In the genomic region with DNA sequence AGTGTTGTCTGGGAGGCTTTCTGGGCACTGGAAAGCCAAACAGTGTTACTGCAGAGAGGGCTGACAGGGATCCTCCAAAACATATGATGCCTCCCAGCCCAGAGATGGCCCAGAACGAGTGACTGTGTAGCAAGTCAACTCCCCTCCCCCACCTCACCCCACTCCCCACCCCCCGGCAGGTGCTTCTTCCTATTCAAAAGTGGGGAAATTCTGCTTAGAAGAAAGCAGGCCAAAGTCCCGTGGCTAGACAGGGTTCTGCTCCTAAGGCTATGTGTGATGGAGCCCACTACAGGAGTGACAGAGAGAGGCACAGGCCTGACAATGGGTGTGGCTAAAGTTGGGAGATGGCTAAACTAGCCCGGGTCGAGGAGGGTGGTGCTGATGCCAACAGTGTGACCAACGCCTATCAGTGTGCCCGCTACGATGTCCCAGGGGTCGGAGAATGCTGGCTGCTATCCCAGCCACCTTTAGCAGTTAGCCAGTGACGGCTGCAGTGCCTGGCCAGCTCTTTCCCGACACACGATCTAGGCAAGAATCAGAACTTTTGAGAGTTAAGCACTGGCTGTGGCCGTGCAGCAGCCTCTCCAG, we compare ENCODE assay signal across 12 mouse cellular contexts. TPM values are rescaled to one million over a fixed set of nuclear protein-coding genes. Genes with fewer than 3 reads are reported as not detected.
A peak's percentile ranks its signal among the peaks of the same experiment; 100 is the strongest.
DNase-seq lines count a peak whose midpoint lies in the region; ATAC-seq and TF ChIP-seq lines count a peak whose summit lies in the region.
"Had no signal": no experiment of that assay in that cellular context is flagged by ENCODE, and none has a peak within 500 bp of the region (broad histone marks: within the 10 kb centered on the region; RNA-seq: fewer than 3 reads in every experiment).

No protein-coding gene starts in this region.

- WGBS in heart, adult 2 months: 13% methylated on average over 13 of the region's 13 CpGs
- 67% methylated on average over 13 of the region's 13 CpGs for WGBS in liver, embryonic 13.5 days (ENCODE audit: insufficient replicate concordance)

- peak overlapping the region; percentile 36; the same call in 1 of the 2 replicates for H3K9ac ChIP-seq in heart, adult 2 months (ENCODE audit: low read depth, low read length)
- no peak overlapping the region for H3K9ac ChIP-seq in liver, embryonic 13.5 days
- H3K9ac ChIP-seq: forebrain, embryonic 13.5 days; limb, embryonic 13.5 days; neural tube, embryonic 13.5 days had no signal

- H3K4me3 ChIP-seq in heart, adult 2 months: no peak overlapping the region
- H3K4me3 ChIP-seq in liver, embryonic 13.5 days (replicated peaks): no peak overlapping the region
- H3K4me3 ChIP-seq: forebrain, embryonic 13.5 days; limb, embryonic 13.5 days; megakaryocyte, embryonic 14.5 days; neural tube, embryonic 13.5 days had no signal

- 0 out of 2 replicates have a peak, but pooled peaks have one; percentile 22 for TF ChIP-seq CTCF in heart, adult 2 months (IDR thresholded peaks at IDR 0.05)

- H3K4me2 ChIP-seq in liver, embryonic 13.5 days: no peak overlapping the region
- H3K4me2 ChIP-seq: forebrain, embryonic 13.5 days; limb, embryonic 13.5 days; neural tube, embryonic 13.5 days had no signal

- peak; percentile 68 to 84 for DNase-seq in heart, adult 2 months
- DNase-seq in heart, postnatal 36 days: no peak
- no peak for DNase-seq in liver, embryonic 13.5 days
- DNase-seq in liver: no peak
- peak; percentile 76 to 80 for DNase-seq in heart, adult 9 months (ENCODE audit: low spot score in 2 of 2)
- DNase-seq: right cerebral cortex, postnatal 14 days had no signal

- no peaks in the 10 kb centered on the region for H3K79me2 ChIP-seq in heart, adult 2 months (replicated peaks; ENCODE audit: control insufficient read depth, insufficient read depth, low read length)

- H3K36me3 ChIP-seq in heart, adult 2 months (ENCODE audit: control insufficient read depth, insufficient read depth, low read length): peaks cover 3% of the 10 kb centered on the region; the same call in 1 of the 2 replicates
- peaks cover 22% of the 10 kb centered on the region for H3K36me3 ChIP-seq in liver, embryonic 13.5 days
- H3K36me3 ChIP-seq: limb, embryonic 13.5 days; neural tube, embryonic 13.5 days had no signal

- intact Hi-C loops in heart, adult 2 months (cut with DNase I): loop anchor here (5.0 kb wide), 1 partner anchor 44 kb away; no protein-coding TSS in a partner anchor
- intact Hi-C loops in heart, postnatal 36 days (cut with DNase I): no loop called here

- H3K4me1 ChIP-seq in heart, adult 2 months (ENCODE audit: control insufficient read depth, insufficient read depth, low read length): peaks cover 20% of the 10 kb centered on the region
- peaks cover 75% of the 10 kb centered on the region for H3K4me1 ChIP-seq in liver, embryonic 13.5 days (replicated peaks)
- H3K4me1 ChIP-seq: megakaryocyte, embryonic 14.5 days had no signal

- TF ChIP-seq EP300 in heart, adult 2 months (IDR thresholded peaks at IDR 0.05; ENCODE audit: insufficient read depth, low read depth, low read length): 0 out of 2 replicates have a peak, but pooled peaks have one; percentile 58

- peak overlapping the region; percentile 79 for H3K27ac ChIP-seq in heart, adult 2 months
- no peak overlapping the region for H3K27ac ChIP-seq in liver, embryonic 13.5 days
- H3K27ac ChIP-seq: forebrain, embryonic 13.5 days; limb, embryonic 13.5 days; neural tube, embryonic 13.5 days had no signal

- H3K27me3 ChIP-seq in heart, adult 2 months (ENCODE audit: control insufficient read depth, insufficient read depth, low read length): no peaks in the 10 kb centered on the region
- H3K27me3 ChIP-seq in liver, embryonic 13.5 days: no peaks in the 10 kb centered on the region
- H3K27me3 ChIP-seq: limb, embryonic 13.5 days; neural tube, embryonic 13.5 days had no signal

- no peaks in the 10 kb centered on the region for H3K9me3 ChIP-seq in liver, embryonic 13.5 days (replicated peaks)
- H3K9me3 ChIP-seq: forebrain, embryonic 13.5 days; limb, embryonic 13.5 days; neural tube, embryonic 13.5 days had no signal

- TF ChIP-seq POLR2A in heart, adult 2 months (IDR thresholded peaks at IDR 0.05; ENCODE audit: insufficient read depth, low read depth, low read length): peak; percentile 46; the same call in 1 of the 2 replicates

- ATAC-seq in liver, embryonic 13.5 days (ENCODE audit: low read depth): peak; percentile 48
- peak; percentile 42; the same call in 1 of the 2 replicates for ATAC-seq in megakaryocyte progenitor cell, adult 5-6 weeks (replicated peaks; ENCODE audit: poor library complexity)
- ATAC-seq in frontal cortex, adult (ENCODE audit: low TSS enrichment): no peak
- ATAC-seq: forebrain, embryonic 13.5 days had no signal

RNA-seq across cellular contexts. Expression of gene Mgll, which starts 52.2 kb away (rescaled TPM):
- 100 to 1,000 TPM in 1 of 2 experiments, 10 to 100 TPM in 1; 88.7 to 102 TPM for total RNA-seq in heart, adult 2 months (2021)
- 146 and 188 TPM in 2 replicates for polyA plus RNA-seq in heart, adult 2 months (2012; rRNA removed)
- 100 to 1,000 TPM; 113 to 133 TPM for total RNA-seq in heart, postnatal 36 days (2021)
- polyA plus RNA-seq in liver, embryonic 13.5 days (2015; fragmentation: Nextera tagmentation; extraction: Ambion mirVana): 66.8 and 68.8 TPM in 2 replicates
- total RNA-seq in megakaryocyte progenitor cell, adult 5-6 weeks (2015): 1.7 and 1.9 TPM in 2 replicates
- total RNA-seq in megakaryocyte progenitor cell, adult 5-6 weeks (2017): 1.6 and 2.7 TPM in 2 replicates

Comparison
In these comparisons a context has a peak if more than half of its experiments do, and no peak if none do; other contexts are left out.
1. DNase-seq: peak in heart, adult 2 months (2 of 2) and heart, adult 9 months (2 of 2); none in heart, postnatal 36 days (0 of 2), liver, embryonic 13.5 days (single experiment) and liver (single experiment).
2. RNA of gene Mgll, which starts 52.2 kb away (total RNA-seq): 113 to 133 TPM in heart, postnatal 36 days and 88.7 to 102 TPM in heart, adult 2 months; 1.6 to 2.7 TPM in megakaryocyte progenitor cell, adult 5-6 weeks; every median in the first group is over 10 times any median in the second.